Mouse (Mus musculus) gastrocnemius, postnatal 4 days (tissue): ENCODE measurements around the gene Ccdc169. TPM values are rescaled to one million over a fixed set of nuclear protein-coding genes. Genes with fewer than 3 reads are reported as not detected.

ENCODE experiments used
- DNase-seq, 2 experiments: peaks; one replicate each; pipeline ENCODE4 v3.0.0; 2021 to 2022; ENCODE audit warnings: low spot score in 2 of 2, mixed read lengths in 2 of 2
- total RNA-seq, 2 experiments: library from RNA; stranded (reverse); gene quantifications; 2 replicates each; pipeline ENCODE4 v1.2.3; 2021

Gene Ccdc169
- total RNA-seq, 2 experiments from 2014 or later, result 0.27 to 0.39 TPM

DNA sequence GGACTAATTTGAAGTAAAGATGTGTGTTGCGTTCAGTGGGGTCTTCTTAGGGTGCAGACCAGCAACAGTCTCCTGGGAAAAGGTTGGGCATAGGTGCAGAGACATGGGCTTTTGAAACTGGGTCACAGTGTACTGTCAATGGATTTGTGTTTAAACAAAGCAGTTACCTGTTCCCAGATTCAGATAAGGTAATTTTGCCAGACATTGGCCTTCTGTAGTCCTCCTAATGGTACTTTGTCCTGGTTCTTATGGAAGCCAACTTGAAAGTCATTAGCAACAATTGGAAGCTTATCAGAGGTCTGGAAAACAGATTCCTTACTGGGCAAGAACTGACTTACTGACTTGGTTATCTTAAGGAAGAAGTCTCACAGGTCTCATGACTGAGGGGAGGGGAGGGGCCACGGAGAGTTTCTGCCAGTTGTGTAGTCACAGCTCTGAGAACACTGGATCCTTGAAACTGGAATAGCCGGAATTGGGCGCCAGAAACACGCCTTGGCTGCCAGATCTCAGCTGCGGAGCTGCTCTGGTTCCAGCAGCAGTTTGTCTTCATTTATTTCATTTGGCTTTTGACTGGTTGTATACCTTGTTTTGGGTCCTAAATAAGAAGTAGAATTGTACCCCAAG, 17.8 kb upstream of the Ccdc169 start:
- DNase-seq, result no peak

DNA sequence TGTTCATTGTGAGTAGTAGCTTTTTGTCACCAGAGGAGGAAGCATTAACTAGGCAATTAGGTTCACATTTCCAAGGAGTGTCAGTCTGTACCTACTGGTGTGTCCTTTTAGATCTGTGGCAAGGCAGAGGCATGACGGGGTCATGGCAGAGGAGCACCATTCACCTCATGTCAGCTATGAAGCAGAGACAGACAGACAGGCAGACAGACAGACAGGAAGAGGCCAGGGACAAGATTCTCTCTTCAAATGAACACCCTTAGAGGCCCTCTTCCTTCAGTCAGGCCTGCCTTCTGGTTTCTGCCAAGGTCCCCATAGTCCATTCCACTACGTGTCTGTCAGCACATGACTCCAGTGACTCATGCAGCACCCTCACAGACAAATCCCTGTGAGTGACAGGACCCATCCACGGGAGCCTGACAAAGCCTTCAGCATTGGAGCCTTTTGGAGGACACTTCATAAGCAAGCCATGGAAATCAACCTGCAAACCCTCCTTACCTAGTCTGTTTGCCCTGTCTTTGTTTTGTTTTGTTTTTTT, 14.7 kb upstream of the Ccdc169 start:
- DNase-seq, result no peak

DNA sequence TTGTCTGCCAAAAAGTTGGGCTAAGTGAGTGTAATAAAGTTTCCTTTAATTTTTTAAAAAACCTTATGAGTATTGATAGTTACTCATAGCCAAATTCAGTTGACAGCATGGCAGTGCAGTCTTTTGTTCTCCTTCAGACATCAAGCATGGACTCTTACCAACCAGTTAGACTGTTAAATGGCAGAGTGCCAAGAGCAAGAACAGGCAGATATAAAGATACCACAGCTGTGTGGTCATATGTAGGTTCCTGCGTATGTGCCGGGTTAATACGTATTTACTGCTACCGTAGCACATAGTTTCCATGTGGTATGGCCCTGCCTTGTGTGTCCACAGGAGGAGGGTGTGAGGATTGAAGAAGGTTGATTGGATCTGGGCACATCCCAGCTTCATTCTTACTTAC, 14.1 kb upstream of the Ccdc169 start:
- no peak for DNase-seq

DNA sequence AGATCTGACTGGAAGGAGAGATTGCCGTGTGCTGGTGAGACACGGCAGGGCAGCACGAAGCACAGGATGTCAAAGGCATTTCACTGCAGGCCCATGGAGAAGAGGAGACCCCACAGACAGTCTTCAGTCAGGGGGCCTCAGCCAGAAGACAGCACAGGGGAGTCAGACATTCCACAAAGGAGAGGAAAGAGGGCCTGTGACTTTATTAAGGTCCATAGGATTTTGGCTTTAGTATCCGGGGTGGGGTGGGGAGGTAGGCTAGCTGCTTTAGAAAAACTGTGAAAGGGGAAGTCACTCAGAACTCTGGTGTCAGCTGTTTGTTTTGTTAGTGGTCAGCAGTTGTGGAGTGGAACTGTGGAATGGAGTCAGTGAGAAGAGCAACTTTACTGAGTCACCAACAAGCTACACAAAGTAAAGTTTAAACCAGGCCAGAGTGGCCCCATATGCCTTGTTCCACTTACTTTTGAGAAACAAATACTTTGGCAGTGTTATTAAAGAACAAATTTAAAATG, 7.9 kb upstream of the Ccdc169 start:
- DNase-seq, result no peak

DNA sequence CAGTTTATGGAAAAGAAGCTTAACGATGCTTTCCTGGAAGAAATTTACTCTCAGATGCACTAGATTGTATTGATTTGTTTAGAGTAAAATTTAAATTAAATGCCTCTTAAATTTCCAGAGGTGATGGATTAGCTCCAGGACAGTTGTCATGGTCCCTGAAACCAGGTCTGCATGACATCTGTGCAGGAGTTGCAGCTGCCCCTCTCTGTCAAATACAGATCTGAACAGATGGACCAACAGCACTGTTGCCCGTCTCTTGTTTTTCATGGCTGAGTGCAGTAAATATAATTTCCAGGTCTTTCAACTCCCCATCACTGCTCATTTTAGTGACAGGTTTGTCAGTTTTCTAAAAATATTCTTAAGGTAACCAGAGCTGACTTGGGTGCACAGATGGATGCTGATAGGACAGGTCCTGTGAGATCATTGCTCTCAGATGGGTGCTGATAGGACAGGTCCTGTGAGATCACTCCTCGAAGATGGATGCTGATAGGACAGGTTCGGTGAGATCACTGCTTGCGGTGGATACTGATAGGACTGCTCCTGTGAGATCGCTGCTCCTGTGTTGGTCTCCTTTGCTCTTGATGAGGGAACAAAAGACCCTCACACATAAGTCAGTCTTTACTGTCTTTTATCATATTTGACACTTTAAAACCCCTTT, 5.4 kb upstream of the Ccdc169 start:
- DNase-seq, result no peak

- no peak for DNase-seq
Observed at GRCm38 (mm10) chr3:55139837-55140236, 2.7 kb downstream of the Ccdc169 start.

GRCm38 (mm10) chr3:55141401-55141800, 4.3 kb downstream of the Ccdc169 start:
- DNase-seq, result no peak

- no peak for DNase-seq
Observed at GRCm38 (mm10) chr3:55144916-55145315, 7.8 kb downstream of the Ccdc169 start.

GRCm38 (mm10) chr3:55146441-55146840, 9.3 kb downstream of the Ccdc169 start:
- DNase-seq, result no peak

DNA sequence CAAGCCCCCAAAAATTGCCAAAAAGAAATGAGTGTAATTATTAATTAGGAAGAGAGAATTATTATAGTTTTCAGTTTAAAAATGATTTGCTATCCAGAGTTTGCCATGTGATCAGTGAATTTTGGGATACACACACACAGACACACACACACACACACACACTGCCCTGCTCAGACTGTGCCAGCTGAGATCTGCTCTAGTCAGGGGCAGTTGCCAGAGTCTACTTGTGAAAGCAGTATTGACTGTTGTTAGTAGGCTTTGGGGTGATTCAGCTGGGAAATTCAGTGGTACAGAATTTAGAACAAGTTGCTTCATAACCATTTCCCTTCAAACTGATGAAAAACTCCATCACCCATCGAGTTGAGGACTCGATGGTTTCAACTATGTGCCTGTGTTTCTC, 10.0 kb downstream of the Ccdc169 start:
- no peak for DNase-seq

- no peak for DNase-seq
Observed at GRCm38 (mm10) chr3:55148091-55148490, 11.0 kb downstream of the Ccdc169 start.

DNA sequence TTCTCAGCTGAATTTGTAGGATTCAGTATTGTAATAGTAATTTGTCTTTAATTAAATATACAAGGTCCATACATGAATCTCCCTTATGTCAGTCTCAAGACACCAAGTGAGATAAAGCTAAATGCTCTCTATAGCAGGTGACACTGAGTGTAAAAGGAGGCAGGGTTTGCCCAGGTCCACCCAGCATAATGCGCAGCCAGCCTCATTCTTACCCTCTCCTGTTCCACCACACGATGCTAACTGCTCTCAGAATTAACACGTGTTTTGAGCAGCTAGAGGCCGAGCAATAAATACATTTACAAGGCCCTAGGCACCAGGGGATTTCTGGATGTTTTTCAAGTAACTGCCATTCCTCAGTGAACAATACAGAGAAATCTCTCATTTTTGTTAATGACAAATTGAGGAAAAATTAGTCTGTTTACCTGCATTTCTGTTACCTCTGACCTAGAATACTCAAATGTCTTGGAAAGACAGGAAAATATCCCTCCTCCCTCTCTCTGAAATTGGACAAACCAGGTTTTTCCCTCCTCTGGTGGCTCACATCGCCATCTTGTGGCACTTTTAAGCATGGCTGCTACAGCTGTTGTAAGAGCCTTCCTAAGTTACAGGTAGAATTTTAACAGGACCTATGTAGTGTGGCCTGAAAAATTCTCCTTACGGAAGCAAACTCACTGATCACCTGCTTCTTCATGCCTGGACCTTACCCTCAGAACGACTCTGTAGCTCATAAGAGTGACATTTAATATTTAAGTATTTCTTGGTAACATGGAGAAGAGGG, 14.7 kb downstream of the Ccdc169 start:
- peak; percentile 25 to 56 for DNase-seq

DNA sequence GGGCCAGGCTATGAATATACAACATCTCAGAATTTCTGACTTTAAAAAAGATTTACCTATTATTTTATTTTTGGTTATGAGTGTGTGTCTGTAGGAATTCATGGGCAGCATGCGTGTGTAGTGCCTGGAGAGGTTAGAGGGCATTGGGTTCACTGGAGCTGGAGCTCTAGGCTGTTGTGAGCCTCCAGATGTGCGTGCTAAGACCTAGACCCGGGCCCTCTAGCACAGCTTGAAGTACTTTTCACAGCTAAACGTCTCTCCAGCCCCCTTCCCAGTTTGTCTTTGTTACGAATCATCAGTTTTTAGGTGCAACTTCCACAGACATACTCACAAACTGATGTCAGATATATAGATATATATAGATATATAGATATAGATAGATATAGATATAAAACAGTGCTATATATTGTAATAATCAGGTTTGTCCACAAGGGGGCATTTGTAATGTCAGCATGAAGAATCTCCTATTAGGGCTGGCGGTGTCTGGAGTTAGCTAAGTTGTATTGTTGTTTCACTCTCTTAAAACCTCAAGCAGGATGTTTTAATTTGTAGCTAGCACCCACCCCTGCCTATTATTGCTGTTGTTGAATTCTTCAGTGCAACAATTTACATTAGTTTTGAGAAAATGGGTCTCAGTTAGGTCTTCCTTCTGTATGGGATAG, 15.7 kb downstream of the Ccdc169 start:
- DNase-seq, result no peak

DNA sequence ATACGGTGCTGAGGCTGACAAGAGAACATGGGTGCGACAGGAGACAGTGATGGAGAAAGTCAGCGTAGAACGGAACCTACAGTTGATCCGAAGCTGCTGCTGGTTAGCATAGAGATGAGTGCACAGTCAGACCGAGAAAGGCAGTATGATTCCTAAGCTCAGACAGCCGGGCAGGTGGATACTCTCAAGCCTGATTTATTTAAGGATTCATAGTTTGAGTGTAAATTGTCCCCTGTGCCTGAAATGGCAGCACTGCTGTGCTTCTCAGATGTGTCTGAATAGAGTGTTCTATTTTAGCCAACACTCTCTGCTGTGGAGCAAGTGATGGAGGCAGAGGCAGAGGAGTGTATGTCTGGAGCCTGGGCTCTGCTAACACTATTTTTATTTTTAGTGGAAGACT, 17.0 kb downstream of the Ccdc169 start:
- DNase-seq, result no peak

DNA sequence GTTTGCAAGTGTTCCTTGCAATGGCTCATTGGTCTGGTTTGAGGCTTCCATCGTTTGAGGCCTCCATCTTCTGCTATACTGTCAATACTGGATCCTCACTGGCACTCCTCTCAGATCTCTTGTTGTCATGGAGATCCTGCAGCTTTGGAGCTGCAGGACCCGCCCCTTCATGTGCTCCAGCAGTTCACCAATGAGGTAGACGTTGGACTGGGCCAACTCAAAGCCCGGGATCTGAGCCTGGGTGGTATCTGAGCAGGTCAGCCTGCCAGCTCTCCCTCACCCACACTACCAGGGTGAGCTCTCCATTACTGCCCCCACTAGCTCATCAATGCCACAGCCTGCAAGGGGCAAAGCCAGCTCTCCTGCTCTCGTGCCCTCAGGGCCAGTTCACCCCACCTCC, 20.3 kb downstream of the Ccdc169 start:
- DNase-seq, result no peak

- no peak for DNase-seq
Observed at GRCm38 (mm10) chr3:55161144-55161543, 24.0 kb downstream of the Ccdc169 start.

DNA sequence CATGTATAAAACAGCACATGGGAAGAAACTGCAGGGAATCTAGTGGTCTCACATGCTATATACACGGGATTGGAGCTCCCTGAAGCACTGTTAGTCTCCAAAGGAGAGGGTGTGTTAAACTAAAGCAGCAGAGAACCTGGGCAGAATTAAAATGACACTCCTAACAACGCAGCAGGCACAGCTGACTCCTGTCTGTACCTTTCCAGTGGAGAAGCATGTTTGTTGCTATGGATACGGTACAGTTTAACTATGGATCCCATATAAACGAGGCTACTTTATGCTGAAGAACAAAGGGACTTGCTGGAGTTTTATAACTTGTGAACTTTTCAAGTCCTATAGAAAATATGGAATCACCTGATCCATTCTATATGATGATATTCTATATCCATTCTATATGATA, 26.4 kb downstream of the Ccdc169 start:
- no peak for DNase-seq

- DNase-seq, result peak in 1 of 2 experiments; percentile 2
Observed at GRCm38 (mm10) chr3:55172478-55172877, 35.3 kb downstream of the Ccdc169 start.

DNA sequence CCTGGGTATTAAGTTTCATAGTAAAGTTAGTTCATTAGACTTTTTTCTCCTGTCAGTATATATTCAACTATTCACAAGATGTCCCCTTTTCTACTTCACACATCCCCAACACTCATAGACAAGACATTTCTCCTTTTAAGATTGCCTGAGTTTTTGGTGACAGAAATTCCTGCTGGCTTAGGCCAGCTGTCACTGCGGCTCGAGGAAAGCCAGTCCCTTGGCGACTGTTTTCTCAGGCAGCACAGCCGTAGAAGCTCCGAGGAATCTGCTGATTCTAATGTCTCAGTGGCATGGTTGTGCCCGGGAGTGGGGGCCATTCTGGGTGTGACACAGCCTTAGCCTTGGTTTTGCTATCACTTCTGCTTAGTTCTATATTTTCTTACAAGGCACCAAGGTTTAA, 40.1 kb downstream of the Ccdc169 start:
- DNase-seq, result no peak

DNA sequence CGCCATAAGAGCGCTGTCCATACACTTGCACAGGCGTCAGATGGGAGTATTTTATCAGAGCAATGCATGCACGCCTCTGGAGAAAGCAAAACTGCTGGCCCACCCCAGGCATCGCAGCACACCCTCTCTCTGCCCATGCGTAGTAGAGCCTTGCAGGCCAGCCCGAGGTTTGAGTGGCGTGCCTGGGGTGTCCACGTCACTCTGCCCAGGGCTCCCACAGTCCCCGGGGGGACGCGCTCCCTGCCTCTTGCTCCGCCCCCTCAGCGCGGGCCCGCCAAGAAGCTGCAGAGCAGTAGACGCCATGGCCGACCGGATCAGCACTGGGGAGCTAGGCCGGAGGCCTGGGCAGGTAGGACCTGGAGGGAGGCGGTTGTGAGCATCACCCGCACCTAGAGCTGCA, 44.6 kb downstream of the Ccdc169 start, which contains the start of gene Sohlh2:
Sohlh2 (plus strand) TSS at position 263 of the 400 bp plus-strand sequence.
- DNase-seq, result no peak

DNA sequence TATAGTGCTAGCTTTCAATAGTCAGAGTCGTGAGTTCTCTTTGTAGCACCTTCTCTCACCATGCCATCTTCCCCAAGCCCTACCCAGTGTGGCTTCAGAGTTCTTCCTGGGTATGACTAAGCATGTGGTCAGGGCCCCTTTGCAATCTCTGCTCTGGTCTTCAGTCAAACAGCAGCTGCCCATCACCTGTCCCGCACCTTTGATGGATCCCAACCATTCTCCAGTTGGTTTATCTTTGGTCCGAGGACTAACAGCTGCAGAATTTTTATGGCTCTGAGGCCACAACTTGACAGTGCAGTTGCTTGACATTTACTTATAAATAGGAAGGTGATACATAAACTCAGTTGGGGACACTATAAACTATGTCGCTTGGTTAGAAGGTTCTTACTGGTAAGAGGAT, 54.5 kb downstream of the Ccdc169 start:
- DNase-seq, result no peak
